Mouse (Mus musculus) ovary, postnatal 36 days (tissue): ENCODE measurements at regions not wholly inside any gene's neighbourhood (a gene's known extent, or its start where the extent isn't known, plus 50 kb on each side); places are given as distances from the start of the nearest gene placed in this dataset.

ENCODE experiments used
- DNase-seq: peaks from one replicate; pipeline ENCODE4 v3.0.0; 2022; ENCODE audit warnings: low spot score, mixed read lengths

GRCm38 (mm10) chr15:95714408-95714807 lies 58.6 kb upstream of the Dbx2 start:
- no peak for DNase-seq

- no peak for DNase-seq
These were observed 60.2 kb upstream of the Dbx2 start for GRCm38 (mm10) chr15:95715941-95716340.

DNA sequence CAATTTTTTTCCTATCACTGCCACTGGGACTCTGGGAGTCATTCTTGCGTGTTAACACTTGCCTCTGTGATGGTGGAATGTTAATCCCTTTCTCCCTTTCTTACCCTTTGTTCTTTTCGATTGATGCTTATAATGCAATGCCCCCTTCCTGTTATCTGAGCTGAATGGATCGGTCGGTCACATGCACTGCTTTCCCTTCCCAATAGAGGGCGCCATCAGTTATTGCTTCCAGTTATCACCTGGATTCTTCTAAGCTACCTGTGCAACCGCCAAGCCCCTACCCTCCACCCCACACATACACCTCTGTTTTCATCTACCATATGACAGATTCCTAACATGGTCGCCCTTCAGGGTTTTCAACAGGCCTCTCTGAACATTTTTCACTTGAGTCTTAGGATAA lies 66.9 kb upstream of the Ano6 start:
- no peak for DNase-seq

DNA sequence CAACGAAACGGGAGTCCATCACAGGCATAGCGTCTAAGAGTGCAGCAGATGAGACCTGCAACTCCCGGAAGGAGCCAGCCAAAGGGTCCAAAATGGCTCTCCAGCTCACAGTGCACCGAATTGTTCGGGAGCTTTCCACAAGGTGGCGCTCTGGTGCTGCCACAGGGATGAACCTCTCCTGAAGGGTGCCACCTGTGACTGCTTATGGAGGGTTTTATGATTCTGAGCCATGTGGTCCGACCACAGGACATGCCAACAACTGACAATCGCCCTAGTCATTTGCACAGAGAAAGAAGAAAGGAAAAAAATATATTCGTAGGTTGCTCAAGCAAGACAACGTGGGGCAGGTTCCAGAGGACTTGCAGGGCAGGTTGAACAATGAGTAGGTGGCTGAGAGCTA lies 64.8 kb upstream of the Ano6 start:
- peak; percentile 77 for DNase-seq

- DNase-seq: no peak
These were observed 64.1 kb upstream of the Ano6 start for GRCm38 (mm10) chr15:95726516-95726915.

GRCm38 (mm10) chr15:95735746-95736145 lies 54.9 kb upstream of the Ano6 start:
- no peak for DNase-seq
